Mouse (Mus musculus) neural tube, postnatal 0 days (tissue): Measurements from ENCODE around the gene Ccl21b. TPM values are rescaled to one million over a fixed set of nuclear protein-coding genes. Genes with fewer than 3 reads are reported as not detected.

ENCODE experiments used
- polyA plus RNA-seq: library from polyadenylated mRNA; unstranded; fragments of >200 nt; fragmentation: Nextera tagmentation; extraction: Ambion mirVana; gene quantifications from 2 replicates; pipeline ENCODE4 v1.2.1, GENCODE M21; 2015

Gene Ccl21b
- polyA plus RNA-seq = not detected in 2 replicates

GRCm38 (mm10) chr4:42255467-42255866, at the start of gene Ccl21b:
TSS of gene Ccl21b (plus strand) at chr4:42255767.

GRCm38 (mm10) chr4:42240339-42240738, 15.2 kb upstream of the Ccl21b start, which contains the start of gene Gm10600:
TSS of gene Gm10600 (plus strand) at chr4:42240639.

GRCm38 (mm10) chr4:42293967-42294366, 38.4 kb downstream of the Ccl21b start, which contains the start of gene Gm21953:
TSS of gene Gm21953 (plus strand) at chr4:42294267.

Other genes starting within 250 kb of the Ccl21b start
- gene Gm21093, start 221.0 kb upstream of the Ccl21b start, polyA plus RNA-seq = 0.44 and 0.85 TPM in 2 replicates
- not detected in 2 replicates for gene Gm3893, start 164.6 kb upstream of the Ccl21b start, polyA plus RNA-seq
- gene Gm13304, start 140.9 kb upstream of the Ccl21b start, polyA plus RNA-seq = not detected in 2 replicates
- gene Gm13306, start 102.3 kb upstream of the Ccl21b start, polyA plus RNA-seq = 4.6 and 5.1 TPM in 2 replicates
- gene Gm13305, start 87.2 kb upstream of the Ccl21b start, polyA plus RNA-seq = not detected in 2 replicates
- gene Gm10600, start 15.1 kb upstream of the Ccl21b start, polyA plus RNA-seq = not detected in 2 replicates
- gene Gm21953, start 38.5 kb downstream of the Ccl21b start, polyA plus RNA-seq = not detected in 2 replicates
- gene Fam205a3, start 62.6 kb downstream of the Ccl21b start, polyA plus RNA-seq = not detected in 2 replicates
- gene Gm21586, start 183.6 kb downstream of the Ccl21b start, polyA plus RNA-seq = not detected in 2 replicates
- 0.19 TPM in 2 replicates for gene Gm2163, start 211.0 kb downstream of the Ccl21b start, polyA plus RNA-seq